Mouse (Mus musculus): ENCODE results near the gene Pacsin1. TPM values are rescaled to one million over a fixed set of nuclear protein-coding genes. Genes with fewer than 3 reads are reported as not detected.

Gene Pacsin1
- polyA plus RNA-seq (2012; rRNA removed) = 254 and 258 TPM in 2 replicates

DNA sequence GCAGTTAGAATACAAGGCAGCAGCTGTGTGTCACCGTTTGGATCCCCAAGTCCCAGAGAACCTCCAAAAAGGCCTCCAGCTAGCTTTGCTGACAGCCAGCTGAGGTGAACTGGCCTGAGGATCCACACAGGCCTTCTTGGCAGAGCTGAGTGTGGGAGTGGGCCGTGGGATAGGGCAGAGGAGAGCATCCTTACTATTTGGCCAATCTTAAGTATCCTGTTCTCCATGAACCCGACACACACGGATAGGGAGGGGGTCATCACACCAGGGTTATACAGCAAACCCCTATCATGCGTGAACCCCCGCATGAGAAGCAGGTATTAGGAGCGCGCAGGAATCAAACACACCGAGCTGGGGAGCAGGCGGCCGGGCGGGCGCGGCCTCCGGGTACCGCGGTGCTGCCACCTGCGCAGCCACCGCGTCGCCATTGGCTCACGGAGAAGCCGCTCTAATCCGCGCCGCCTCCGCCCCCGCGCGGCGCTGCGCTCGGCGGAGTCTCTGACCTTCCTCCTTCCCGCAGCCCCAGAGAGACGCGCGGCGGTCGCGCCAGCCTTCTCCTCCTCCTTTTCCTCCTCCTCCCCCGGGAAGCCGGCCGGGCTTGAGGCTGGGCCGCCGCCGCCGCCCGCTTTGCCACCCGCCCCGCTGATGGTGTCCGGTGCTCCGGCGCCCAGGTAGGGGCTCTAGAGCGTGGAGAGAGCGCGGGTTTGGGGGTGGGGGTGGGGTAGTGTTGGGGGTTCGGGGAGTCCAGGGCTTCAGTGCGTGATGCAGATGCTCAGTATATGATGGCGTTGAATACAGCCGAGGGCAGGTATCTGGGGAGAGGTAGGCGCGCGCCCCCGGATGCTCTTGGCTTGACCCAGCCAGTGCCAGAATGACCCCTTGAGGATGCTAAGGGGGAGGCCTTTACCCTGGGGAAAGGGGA, at the start of gene Pacsin1:
Gene Pacsin1, plus strand, starts transcription at position 421 of the 922 bp plus-strand sequence.
- H3K4me3 ChIP-seq (ENCODE audit: insufficient read depth, low read length) = peak within 1 kb of the TSS; percentile 85
- TF ChIP-seq POLR2A (IDR thresholded peaks at IDR 0.05; ENCODE audit: extremely low read depth, insufficient read depth, low read length) = peak; percentile 63; the same call in 1 of the 2 replicates
- TF ChIP-seq CTCF (IDR thresholded peaks at IDR 0.05; ENCODE audit: extremely low read depth, insufficient read depth, low read length) = no peak
- no peaks in the 10 kb centered on the region for H3K4me1 ChIP-seq (ENCODE audit: control insufficient read depth, insufficient read depth, low read length)
- H3K27ac ChIP-seq (ENCODE audit: insufficient read depth, low read length) = peak within 1 kb of the TSS; percentile 86

DNA sequence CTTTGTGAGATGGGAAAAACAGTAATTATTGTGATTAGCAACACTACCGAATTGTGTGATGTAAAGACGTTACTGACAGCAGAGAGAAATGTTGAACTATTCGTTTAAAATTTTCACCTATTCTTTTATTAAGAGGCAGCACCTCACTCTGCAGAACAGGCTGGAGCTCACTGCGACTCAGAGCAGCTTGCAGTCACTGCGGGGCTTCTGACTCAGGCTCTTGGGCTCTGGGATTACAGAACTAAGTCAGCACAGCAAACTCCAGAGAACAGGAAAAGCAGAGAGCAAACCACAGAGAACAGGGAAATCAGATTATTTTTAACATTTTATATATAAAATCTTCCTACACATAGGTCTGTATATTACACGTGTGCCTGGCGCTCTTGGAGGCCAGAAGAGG, 45.7 kb upstream of the Pacsin1 start:
- TF ChIP-seq CTCF (IDR thresholded peaks at IDR 0.05; ENCODE audit: extremely low read depth, insufficient read depth, low read length) = no peak
- TF ChIP-seq POLR2A (IDR thresholded peaks at IDR 0.05; ENCODE audit: extremely low read depth, insufficient read depth, low read length) = no peak
- no peak overlapping the region for H3K4me3 ChIP-seq (ENCODE audit: insufficient read depth, low read length)
- H3K27ac ChIP-seq (ENCODE audit: insufficient read depth, low read length) = peak overlapping the region; percentile 70; the same call in 1 of the 2 replicates
- peaks cover 22% of the 10 kb centered on the region for H3K4me1 ChIP-seq (ENCODE audit: control insufficient read depth, insufficient read depth, low read length)

DNA sequence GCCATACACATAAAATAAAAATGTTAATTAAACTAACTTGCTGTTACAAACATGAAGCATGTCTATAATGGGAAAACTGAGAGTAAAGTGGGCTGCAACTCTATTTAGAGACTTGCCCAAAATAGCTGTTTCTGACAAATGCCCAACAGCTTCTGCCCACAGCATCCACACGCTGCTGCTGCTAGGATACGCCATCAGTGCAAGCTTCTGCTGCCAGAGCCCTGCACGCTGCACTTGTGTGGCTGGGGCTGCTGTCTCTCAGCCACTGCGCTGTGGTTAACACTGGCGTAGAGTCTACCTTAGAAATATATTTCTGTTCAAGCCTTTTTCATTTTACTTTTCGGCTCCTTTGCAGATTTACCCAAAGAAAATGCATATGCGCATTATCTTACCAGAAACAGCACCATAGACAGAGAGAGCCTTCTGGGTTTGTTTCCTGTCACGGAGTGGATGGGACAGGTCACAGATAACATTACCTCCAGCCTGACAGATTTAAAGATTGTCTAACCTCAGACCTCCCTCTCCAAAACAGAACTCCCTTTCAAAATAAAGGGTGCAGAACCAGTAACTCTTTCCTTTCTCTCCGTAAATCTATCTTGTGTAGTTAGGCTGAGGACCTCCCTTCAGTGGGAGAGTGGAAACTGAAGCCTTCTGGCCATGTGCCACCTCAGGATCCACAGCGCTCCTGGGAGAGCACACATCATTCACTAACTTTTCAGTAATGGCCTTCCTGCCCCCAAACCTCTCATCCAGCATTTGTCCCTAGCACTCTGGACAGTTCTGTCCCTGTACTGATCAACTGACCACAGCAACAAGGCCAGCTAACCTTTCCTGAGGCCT, 44.4 kb upstream of the Pacsin1 start:
- Histone ChIP-seq H3K27ac (ENCODE audit: insufficient read depth, low read length) (peak overlapping the region; percentile 62), H3K4me3 (ENCODE audit: insufficient read depth, low read length) (no peak overlapping the region)
- TF ChIP-seq CTCF (IDR thresholded peaks at IDR 0.05; ENCODE audit: extremely low read depth, insufficient read depth, low read length) (no peak), POLR2A (IDR thresholded peaks at IDR 0.05; ENCODE audit: extremely low read depth, insufficient read depth, low read length) (peak; percentile 57; the same call in 1 of the 2 replicates)

DNA sequence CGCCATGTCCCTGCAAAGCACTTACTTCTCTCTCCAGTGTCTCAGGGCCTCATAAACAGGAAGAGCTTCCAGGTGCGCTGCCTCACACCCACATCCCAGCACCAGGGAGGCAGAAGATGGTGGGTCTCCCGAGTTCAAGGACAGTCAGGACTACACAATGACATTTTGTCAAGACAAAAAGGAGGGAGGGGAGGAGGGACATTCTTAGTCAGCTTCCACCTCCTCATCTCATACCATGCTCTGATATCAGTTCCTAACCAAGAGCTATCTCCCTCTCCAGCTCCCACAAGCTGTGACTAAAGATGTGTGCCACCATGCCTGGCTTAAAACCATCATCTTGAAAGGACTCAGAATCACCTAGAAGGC, 43.8 kb upstream of the Pacsin1 start:
- peaks cover 24% of the 10 kb centered on the region for H3K4me1 ChIP-seq (ENCODE audit: control insufficient read depth, insufficient read depth, low read length)
- peak overlapping the region; percentile 62 for H3K27ac ChIP-seq (ENCODE audit: insufficient read depth, low read length)
- H3K4me3 ChIP-seq (ENCODE audit: insufficient read depth, low read length) = no peak overlapping the region
- no peak for TF ChIP-seq POLR2A (IDR thresholded peaks at IDR 0.05; ENCODE audit: extremely low read depth, insufficient read depth, low read length)
- no peak for TF ChIP-seq CTCF (IDR thresholded peaks at IDR 0.05; ENCODE audit: extremely low read depth, insufficient read depth, low read length)

More for the DNA sequence above, 44.4 kb upstream of the Pacsin1 start:
- H3K4me1 ChIP-seq (ENCODE audit: control insufficient read depth, insufficient read depth, low read length) = peaks cover 24% of the 10 kb centered on the region

DNA sequence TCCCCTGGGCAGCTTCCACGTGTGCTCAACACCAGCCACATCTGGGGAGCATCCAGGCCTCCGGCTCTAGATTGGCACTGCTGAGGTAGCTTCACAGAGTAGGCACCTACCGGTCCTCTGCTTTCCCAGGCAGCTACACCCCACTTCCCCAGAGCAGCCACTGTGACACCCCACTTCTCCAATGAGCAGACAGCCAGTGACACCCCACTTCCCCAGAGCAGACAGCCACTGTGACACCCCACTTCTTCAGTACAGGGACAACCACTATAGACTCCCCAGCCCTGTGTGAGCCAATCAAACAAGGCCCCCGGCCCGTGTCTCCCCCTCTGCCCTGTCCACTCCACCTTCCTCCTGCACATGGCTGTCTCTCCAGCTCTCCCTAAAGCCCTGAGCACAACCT, 43.3 kb upstream of the Pacsin1 start:
- peaks cover 24% of the 10 kb centered on the region for H3K4me1 ChIP-seq (ENCODE audit: control insufficient read depth, insufficient read depth, low read length)
- H3K4me3 ChIP-seq (ENCODE audit: insufficient read depth, low read length) = no peak overlapping the region
- peak overlapping the region; percentile 62; the same call in 1 of the 2 replicates for H3K27ac ChIP-seq (ENCODE audit: insufficient read depth, low read length)
- TF ChIP-seq POLR2A (IDR thresholded peaks at IDR 0.05; ENCODE audit: extremely low read depth, insufficient read depth, low read length) (no peak), CTCF (IDR thresholded peaks at IDR 0.05; ENCODE audit: extremely low read depth, insufficient read depth, low read length) (no peak)

DNA sequence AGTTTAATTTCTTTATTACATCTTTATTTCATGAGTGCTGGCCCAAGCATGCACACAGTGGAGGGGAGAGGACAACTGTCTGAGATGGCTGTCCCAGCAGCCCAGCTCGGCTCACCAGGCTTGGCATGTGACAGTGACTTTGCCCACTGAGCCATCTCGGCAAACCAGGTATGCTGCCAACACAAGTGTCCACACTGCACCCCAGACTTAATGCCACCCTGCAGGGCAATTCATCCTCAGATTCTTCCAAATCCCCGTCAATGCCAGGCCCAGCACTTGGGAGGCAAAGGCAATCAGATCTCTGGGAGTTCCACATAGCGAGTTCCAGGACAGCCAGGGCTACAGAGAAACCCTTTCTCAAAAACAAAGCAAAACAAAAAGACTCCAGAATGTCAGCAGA, 42.3 kb upstream of the Pacsin1 start:
- Histone ChIP-seq H3K4me1 (ENCODE audit: control insufficient read depth, insufficient read depth, low read length) (peaks cover 24% of the 10 kb centered on the region), H3K27ac (ENCODE audit: insufficient read depth, low read length) (no peak overlapping the region)

DNA sequence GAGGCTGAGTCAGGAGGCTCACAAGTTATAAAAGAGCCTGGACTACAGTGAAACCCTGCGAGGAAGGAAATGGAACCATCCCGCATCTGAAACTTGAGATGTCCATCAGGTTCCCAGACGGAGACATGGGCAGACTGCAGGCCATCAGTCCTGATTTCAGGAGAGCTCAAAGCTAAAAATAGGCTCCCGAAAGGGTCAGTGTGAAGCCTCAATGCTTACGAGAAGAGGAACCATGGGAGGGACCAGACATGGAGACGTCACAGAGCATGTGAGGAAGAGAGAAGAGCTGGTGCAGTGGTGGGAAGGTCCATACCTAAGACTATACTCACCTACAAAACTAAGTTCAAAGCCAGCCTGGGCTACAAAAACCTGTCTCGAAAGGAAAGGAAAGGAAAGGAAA, 39.9 kb upstream of the Pacsin1 start:
- Histone ChIP-seq H3K4me1 (ENCODE audit: control insufficient read depth, insufficient read depth, low read length) (peaks cover 23% of the 10 kb centered on the region), H3K27ac (ENCODE audit: insufficient read depth, low read length) (no peak overlapping the region), H3K4me3 (ENCODE audit: insufficient read depth, low read length) (no peak overlapping the region)
- no peak for TF ChIP-seq POLR2A (IDR thresholded peaks at IDR 0.05; ENCODE audit: extremely low read depth, insufficient read depth, low read length)
- TF ChIP-seq CTCF (IDR thresholded peaks at IDR 0.05; ENCODE audit: extremely low read depth, insufficient read depth, low read length) = no peak

More for the DNA sequence above, 42.3 kb upstream of the Pacsin1 start:
- no peak for TF ChIP-seq CTCF (IDR thresholded peaks at IDR 0.05; ENCODE audit: extremely low read depth, insufficient read depth, low read length)
- TF ChIP-seq POLR2A (IDR thresholded peaks at IDR 0.05; ENCODE audit: extremely low read depth, insufficient read depth, low read length) = no peak
- no peak overlapping the region for H3K4me3 ChIP-seq (ENCODE audit: insufficient read depth, low read length)

DNA sequence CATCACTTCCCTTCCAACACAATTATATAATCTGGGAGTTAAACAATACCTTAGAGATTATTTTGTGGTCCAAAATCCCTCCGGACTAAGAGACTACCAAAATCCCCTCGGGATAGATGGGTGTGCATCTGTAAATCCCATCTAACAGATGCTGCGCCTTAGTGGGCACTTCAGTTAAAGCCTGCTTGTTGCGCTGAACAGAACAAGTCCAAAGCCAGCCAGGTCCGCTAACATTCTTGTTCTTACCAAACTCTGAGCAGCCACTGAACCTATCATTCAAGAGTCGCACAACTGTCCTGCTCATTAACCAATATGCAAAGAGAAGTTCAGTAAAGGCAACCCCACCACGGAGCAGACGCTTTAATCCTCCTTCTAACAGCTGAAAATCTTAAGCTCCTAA, 34.1 kb upstream of the Pacsin1 start:
- TF ChIP-seq CTCF (IDR thresholded peaks at IDR 0.05; ENCODE audit: extremely low read depth, insufficient read depth, low read length) = no peak
- TF ChIP-seq POLR2A (IDR thresholded peaks at IDR 0.05; ENCODE audit: extremely low read depth, insufficient read depth, low read length) = no peak
- H3K4me1 ChIP-seq (ENCODE audit: control insufficient read depth, insufficient read depth, low read length) = peaks cover 5% of the 10 kb centered on the region; the same call in 1 of the 2 replicates
- peak overlapping the region; percentile 80 for H3K4me3 ChIP-seq (ENCODE audit: insufficient read depth, low read length)
- H3K27ac ChIP-seq (ENCODE audit: insufficient read depth, low read length) = peak overlapping the region; percentile 86
